Mouse (Mus musculus): ENCODE data around the gene Stard13. TPM values are rescaled to one million over a fixed set of nuclear protein-coding genes. Genes with fewer than 3 reads are reported as not detected.

Gene Stard13
- total RNA-seq, 2 experiments from 2014 or later = 19.1 to 26.0 TPM

GRCm38 (mm10) chr5:151056920-151057294 lies 176.7 kb downstream of the Stard13 start:
- no peak for DNase-seq

GRCm38 (mm10) chr5:151056255-151056919 lies 177.2 kb downstream of the Stard13 start:
- no peak for DNase-seq

- DNase-seq = no peak
These were observed 178.1 kb downstream of the Stard13 start for GRCm38 (mm10) chr5:151055426-151056090.

GRCm38 (mm10) chr5:151054743-151055114 lies 178.9 kb downstream of the Stard13 start:
- no peak for DNase-seq

- DNase-seq = no peak
These were observed 179.4 kb downstream of the Stard13 start for GRCm38 (mm10) chr5:151054100-151054742.

GRCm38 (mm10) chr5:151053190-151053589 lies 180.4 kb downstream of the Stard13 start:
- DNase-seq = no peak

GRCm38 (mm10) chr5:151052331-151052730 lies 181.3 kb downstream of the Stard13 start:
- DNase-seq = no peak

GRCm38 (mm10) chr5:151047488-151047887 lies 186.1 kb downstream of the Stard13 start:
- no peak for DNase-seq

GRCm38 (mm10) chr5:151046917-151047316 lies 186.7 kb downstream of the Stard13 start:
- DNase-seq = peak; percentile 62

- DNase-seq = no peak
These were observed 187.5 kb downstream of the Stard13 start for GRCm38 (mm10) chr5:151046131-151046530.

GRCm38 (mm10) chr5:151042911-151043310 lies 190.7 kb downstream of the Stard13 start:
- DNase-seq = no peak

GRCm38 (mm10) chr5:151037871-151038270 lies 195.8 kb downstream of the Stard13 start:
- no peak for DNase-seq

GRCm38 (mm10) chr5:151034715-151035512 lies 198.7 kb downstream of the Stard13 start:
- DNase-seq = no peak

GRCm38 (mm10) chr5:151028906-151029305 lies 204.7 kb downstream of the Stard13 start:
- no peak for DNase-seq

GRCm38 (mm10) chr5:151027171-151027570 lies 206.5 kb downstream of the Stard13 start:
- no peak for DNase-seq

GRCm38 (mm10) chr5:151026069-151026468 lies 207.6 kb downstream of the Stard13 start:
- no peak for DNase-seq

- DNase-seq = no peak
These were observed 209.2 kb downstream of the Stard13 start for GRCm38 (mm10) chr5:151024483-151024882.

- DNase-seq = no peak
These were observed 210.2 kb downstream of the Stard13 start for GRCm38 (mm10) chr5:151023461-151023860.

GRCm38 (mm10) chr5:151022939-151023338 lies 210.7 kb downstream of the Stard13 start:
- no peak for DNase-seq

- no peak for DNase-seq
These were observed 211.6 kb downstream of the Stard13 start for GRCm38 (mm10) chr5:151022026-151022425.

GRCm38 (mm10) chr5:151020831-151021230 lies 212.8 kb downstream of the Stard13 start:
- DNase-seq = no peak

- no peak for DNase-seq
These were observed 213.4 kb downstream of the Stard13 start for GRCm38 (mm10) chr5:151020031-151020820.
